Mouse (Mus musculus) kidney, postnatal 25 days (tissue): ENCODE results near the gene Coro1c.

Source experiments
- DNase-seq, 2 experiments: peaks; one replicate each; pipeline ENCODE4 v3.0.0; 2021; ENCODE audit warnings: mixed read lengths in 2 of 2

Gene Coro1c

GRCm38 (mm10) chr5:113882566-113883383 lies 25.8 kb downstream of the Coro1c start:
- no peak for DNase-seq

GRCm38 (mm10) chr5:113881136-113881535 lies 27.4 kb downstream of the Coro1c start:
- no peak for DNase-seq

- DNase-seq = no peak
These were observed 29.5 kb downstream of the Coro1c start for GRCm38 (mm10) chr5:113878943-113879617.

GRCm38 (mm10) chr5:113877565-113877964 lies 31.0 kb downstream of the Coro1c start:
- DNase-seq = no peak

- DNase-seq = no peak
These were observed 32.4 kb downstream of the Coro1c start for GRCm38 (mm10) chr5:113876176-113876575.

- DNase-seq = no peak
These were observed 32.9 kb downstream of the Coro1c start for GRCm38 (mm10) chr5:113875625-113876024.

GRCm38 (mm10) chr5:113874063-113875024 lies 34.2 kb downstream of the Coro1c start:
- no peak for DNase-seq

- peak; percentile 61 to 79 for DNase-seq
These were observed 35.3 kb downstream of the Coro1c start for GRCm38 (mm10) chr5:113872936-113873912.

GRCm38 (mm10) chr5:113871903-113872548 lies 36.5 kb downstream of the Coro1c start:
- DNase-seq = no peak

- DNase-seq = peak; percentile 30 to 65
These were observed 38.0 kb downstream of the Coro1c start for GRCm38 (mm10) chr5:113870393-113871040.

GRCm38 (mm10) chr5:113869132-113869531 lies 39.4 kb downstream of the Coro1c start:
- peak; percentile 88 to 91 for DNase-seq

GRCm38 (mm10) chr5:113864992-113865391 lies 43.6 kb downstream of the Coro1c start:
- no peak for DNase-seq

- no peak for DNase-seq
These were observed 44.6 kb downstream of the Coro1c start for GRCm38 (mm10) chr5:113863994-113864393.

- DNase-seq = no peak
These were observed 46.1 kb downstream of the Coro1c start for GRCm38 (mm10) chr5:113862418-113862817.

- peak in 1 of 2 experiments; percentile 41 for DNase-seq
These were observed 47.3 kb downstream of the Coro1c start for GRCm38 (mm10) chr5:113861294-113861693.

GRCm38 (mm10) chr5:113858971-113859370 lies 49.6 kb downstream of the Coro1c start:
- DNase-seq = peak; percentile 65 to 80

- no peak for DNase-seq
These were observed 50.0 kb downstream of the Coro1c start for GRCm38 (mm10) chr5:113858550-113858949.

GRCm38 (mm10) chr5:113857631-113858030 lies 50.9 kb downstream of the Coro1c start:
- no peak for DNase-seq

GRCm38 (mm10) chr5:113856631-113857030 lies 51.9 kb downstream of the Coro1c start:
- DNase-seq = no peak

GRCm38 (mm10) chr5:113855696-113856095 lies 52.9 kb downstream of the Coro1c start:
- peak; percentile 63 to 83 for DNase-seq

- DNase-seq = no peak
These were observed 53.4 kb downstream of the Coro1c start for GRCm38 (mm10) chr5:113855117-113855516.
